Mouse (Mus musculus) megakaryocyte-erythroid progenitor cell, adult 5-6 weeks (primary cell): ENCODE measurements around the gene Zfp335. TPM values are rescaled to one million over a fixed set of nuclear protein-coding genes. Genes with fewer than 3 reads are reported as not detected.
"Not testable (repeated sequence)": the region's sequence is repeated elsewhere in the genome, so short reads cannot be mapped to it uniquely, and the experiment has no call there.

Experiments
- ATAC-seq: replicated peaks from 2 replicates; pipeline ENCODE4 v1.8.0; 2016; ENCODE audit warnings: mild to moderate bottlenecking, inconsistent platforms; ENCODE audit not compliant: severe bottlenecking, poor library complexity, low FRiP score, low TSS enrichment
- total RNA-seq, 2 experiments: library from RNA; stranded (forward) in 1 of 2; stranded (reverse) in 1 of 2; fragments of 200-1000, 215-1000 nt in 1 of 2; fragments of >200 nt in 1 of 2; fragmentation: Nextera tagmentation in 1 of 2; gene quantifications; 2 replicates each; pipeline ENCODE4 v1.2.3; 2014 to 2017

Gene Zfp335
- total RNA-seq, 2 experiments from 2014 or later: 8.6 to 23.5 TPM

GRCm38 (mm10) chr2:164899034-164899433 lies 12.5 kb downstream of the Zfp335 start:
- no peak for ATAC-seq

- no peak for ATAC-seq
Measured at GRCm38 (mm10) chr2:164898008-164898407, 13.5 kb downstream of the Zfp335 start.

DNA sequence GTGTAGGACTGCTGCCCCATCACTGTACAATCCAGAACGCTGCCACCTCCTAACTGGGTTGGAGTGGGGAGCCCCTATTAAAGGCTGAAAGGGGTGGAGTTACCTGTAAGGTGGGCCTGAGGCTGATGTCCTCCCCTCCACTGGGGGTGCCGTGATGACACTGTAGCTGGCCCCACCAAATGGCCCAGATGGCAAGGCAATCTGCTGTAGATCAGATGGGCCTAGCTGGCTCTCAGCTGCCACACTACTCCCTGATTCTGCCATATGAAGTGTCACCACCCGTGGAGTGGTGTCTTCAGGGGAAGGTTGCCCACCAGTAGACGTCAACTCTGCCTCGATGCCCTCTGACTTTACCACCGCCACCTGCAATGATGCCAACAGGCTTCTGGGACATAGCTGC lies 15.7 kb downstream of the Zfp335 start:
- ATAC-seq: no peak

DNA sequence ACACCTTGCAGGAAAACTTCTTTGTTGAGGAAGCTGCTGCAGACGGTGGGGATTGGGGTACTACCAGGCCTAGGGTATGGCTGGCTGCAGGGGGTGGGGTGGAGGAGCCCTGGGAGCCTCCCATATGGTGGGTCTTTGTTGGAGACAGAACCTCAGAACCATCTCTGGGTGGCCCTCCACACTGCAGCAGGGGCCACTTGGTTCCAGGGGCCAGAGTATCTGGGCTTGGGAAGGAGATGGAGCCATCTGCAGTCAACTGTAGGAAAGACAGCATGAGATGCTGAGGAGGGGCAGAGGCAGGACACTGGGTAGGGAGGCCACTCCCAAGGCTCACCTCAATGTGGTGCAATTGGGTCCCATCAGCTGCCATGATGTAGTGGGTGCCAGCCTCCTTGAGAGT lies 16.9 kb downstream of the Zfp335 start:
- ATAC-seq: no peak

DNA sequence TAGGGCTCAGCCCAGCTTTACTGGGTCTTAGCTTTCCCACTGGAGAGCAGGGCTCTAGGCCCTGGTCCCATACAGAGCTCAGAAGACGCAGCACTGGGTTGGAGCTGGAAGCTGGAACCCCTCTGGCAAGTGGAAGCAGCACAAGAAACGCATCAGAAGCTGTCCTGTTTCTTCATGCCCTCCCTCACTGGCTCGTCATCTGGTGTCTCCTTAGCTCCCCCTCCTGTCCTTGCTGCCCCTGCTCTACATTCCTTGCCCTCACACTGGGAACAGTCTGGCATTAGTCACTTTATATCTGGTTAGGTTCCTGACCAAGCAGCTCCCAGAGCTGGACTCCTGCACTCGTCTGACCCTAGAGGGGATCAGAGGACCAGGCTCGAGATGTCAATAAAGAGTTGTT lies 17.5 kb downstream of the Zfp335 start:
- ATAC-seq: no peak

GRCm38 (mm10) chr2:164892696-164893216 lies 18.8 kb downstream of the Zfp335 start:
- no peak for ATAC-seq

GRCm38 (mm10) chr2:164891908-164892695 lies 19.5 kb downstream of the Zfp335 start:
- no peak for ATAC-seq

GRCm38 (mm10) chr2:164891056-164891834 lies 20.3 kb downstream of the Zfp335 start:
- no peak for ATAC-seq

GRCm38 (mm10) chr2:164890411-164891049 lies 21.0 kb downstream of the Zfp335 start:
- ATAC-seq: no peak

DNA sequence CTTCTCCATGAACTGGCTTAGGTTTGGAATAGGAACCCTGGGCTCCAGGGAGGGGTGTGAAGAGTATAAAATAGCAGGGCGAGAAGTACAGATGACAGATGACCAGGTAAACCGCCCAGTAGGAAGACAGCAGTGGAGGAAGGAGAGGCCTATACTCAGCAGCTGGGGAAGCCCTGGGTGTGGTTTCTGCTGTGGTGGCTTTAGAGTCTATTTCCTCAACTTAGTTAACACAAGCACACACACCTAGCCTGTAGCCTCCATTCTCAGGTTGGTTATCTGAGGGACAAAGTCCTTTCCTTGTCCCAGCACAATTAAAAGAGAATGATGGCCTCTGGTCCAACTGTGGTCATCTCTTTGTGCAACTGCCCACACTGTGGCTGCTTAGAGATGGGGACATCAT lies 21.6 kb downstream of the Zfp335 start:
- no peak for ATAC-seq

DNA sequence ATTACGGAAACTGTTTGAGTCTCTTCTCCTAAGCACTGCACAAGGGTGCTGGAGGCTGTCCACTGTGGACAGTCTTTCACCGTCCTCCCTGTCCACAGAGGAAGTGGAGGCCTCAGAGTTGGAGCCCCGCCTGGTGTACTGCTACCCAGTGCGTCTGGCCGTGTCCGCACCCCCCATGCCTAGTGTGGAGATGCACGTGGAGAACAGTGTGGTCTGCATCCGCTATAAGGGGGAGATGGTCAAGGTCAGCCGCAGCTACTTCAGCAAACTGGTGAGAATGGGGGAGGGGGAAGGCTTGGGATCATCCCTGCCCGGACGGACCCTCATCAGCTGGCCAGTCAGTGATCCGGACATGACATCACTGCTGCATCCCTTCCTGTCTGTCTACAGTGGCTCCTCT lies 22.6 kb downstream of the Zfp335 start:
- no peak for ATAC-seq

GRCm38 (mm10) chr2:164886617-164887016 lies 24.9 kb downstream of the Zfp335 start:
- no peak for ATAC-seq

DNA sequence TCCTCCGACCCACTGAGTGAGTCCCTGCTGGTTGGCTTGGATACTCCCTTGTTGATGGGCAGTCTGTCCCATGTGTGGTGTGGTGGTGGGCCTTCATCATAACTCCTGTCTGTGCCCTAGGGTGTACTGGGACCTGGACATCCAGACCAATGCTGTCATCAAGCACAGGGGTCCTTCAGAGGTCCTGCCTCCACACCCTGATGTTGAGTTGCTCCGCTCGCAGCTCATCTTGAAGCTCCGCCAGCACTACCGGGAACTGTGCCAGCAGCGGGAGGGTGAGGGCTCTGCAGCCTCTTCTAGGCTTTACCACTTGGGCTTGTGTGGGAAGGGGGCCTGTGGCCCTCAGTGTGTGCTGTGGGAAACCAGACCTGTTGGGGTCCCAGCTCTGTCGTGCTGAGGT lies 25.8 kb downstream of the Zfp335 start:
- peak; percentile 27; the same call in 1 of the 2 replicates for ATAC-seq

GRCm38 (mm10) chr2:164882619-164883018 lies 28.9 kb downstream of the Zfp335 start:
- no peak for ATAC-seq

GRCm38 (mm10) chr2:164879568-164880277 lies 31.8 kb downstream of the Zfp335 start:
- ATAC-seq: peak; percentile 80

GRCm38 (mm10) chr2:164879228-164879567 lies 32.4 kb downstream of the Zfp335 start, which contains the start of gene Pcif1:
TSS of gene Pcif1 (plus strand) at chr2:164879304.
- peak; percentile 39 for ATAC-seq

DNA sequence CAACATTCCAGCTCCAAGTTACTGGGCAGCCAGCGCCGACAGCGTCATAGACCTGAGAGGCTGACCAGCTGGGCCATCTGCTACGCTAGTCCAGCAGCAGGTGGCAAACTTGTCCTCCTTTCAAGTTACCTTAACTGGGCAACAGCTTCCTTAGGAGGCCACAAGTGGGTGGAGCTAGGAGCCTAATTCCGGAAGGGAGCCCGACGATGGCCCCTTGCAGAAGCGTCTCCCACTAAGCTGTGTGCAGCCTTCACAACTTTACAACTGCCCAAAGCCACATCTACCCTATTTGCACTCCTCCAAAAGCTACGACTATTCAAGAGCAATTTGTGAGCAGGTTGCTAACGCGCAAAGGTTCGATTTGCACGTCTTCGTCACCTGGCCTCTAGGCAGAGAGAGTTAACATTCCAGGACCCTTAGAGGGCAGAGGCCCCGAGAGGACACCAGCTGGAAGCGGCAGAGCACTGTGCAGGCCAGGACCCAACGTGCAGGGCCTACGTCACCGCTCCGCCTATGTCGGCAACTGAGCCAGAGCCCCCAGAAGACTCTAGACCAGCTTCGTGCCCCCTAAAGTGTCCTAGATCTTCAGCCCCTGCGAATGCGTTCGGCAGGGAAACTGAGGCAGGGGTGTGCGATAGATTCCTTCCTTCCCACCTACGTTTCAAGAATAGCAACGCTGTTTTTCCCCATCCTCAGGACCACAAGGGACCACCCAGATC lies 32.9 kb downstream of the Zfp335 start:
- ATAC-seq: peak; percentile 54

DNA sequence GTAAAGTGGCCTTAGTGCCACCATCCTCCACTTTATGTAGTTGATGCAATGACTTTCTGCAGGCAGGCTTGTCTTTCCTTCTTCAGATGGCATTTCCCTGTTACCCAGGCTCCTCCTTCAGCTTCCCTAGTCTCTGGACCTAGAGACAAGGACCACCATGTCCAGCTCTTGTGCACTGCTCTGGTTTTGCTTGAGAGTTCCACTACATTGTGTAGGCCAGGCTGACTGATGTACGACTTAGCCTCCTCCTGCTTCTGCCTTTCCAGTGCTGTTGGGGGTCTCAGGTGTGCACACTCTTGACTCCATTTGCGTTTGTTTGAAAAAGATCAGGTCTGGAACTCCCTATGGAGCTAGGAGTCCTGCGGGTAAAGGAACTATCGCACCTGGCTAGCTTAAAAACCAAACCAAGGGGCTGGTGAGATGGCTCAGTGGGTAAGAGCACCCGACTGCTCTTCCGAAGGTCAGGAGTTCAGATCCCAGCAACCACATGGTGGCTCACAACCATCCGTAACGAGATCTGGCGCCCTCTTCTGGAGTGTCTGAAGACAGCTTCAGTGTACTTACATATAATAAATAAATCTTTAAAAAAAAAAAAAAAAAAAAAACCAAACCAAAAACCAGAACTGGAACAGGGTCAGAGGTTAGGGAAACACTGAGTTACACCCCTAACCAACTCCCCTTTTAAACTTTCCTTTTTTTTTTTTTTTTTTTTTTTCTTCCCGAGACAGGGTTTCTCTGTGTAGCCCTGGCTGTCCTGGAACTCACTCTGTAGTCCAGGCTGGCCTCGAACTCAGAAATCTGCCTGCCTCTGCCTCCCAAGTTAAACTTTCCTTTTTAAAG lies 34.0 kb downstream of the Zfp335 start:
- ATAC-seq: not testable (repeated sequence)
